Mouse (Mus musculus) neural tube, embryonic 12.5 days (tissue): ENCODE measurements at regions not wholly inside any gene's neighbourhood (a gene's known extent, or its start where the extent isn't known, plus 50 kb on each side); places are given as distances from the start of the nearest gene placed in this dataset.
A peak's percentile ranks its signal among the peaks of the same experiment; 100 is the strongest.

ENCODE experiments used
- ATAC-seq: fragments of 200-750 bp; cut with Nextera tagmentation; 2 replicates; pipeline ENCODE4 v1.8.0; 2017; ENCODE audit warnings: low read depth, mild to moderate bottlenecking, moderate TSS enrichment, moderate library complexity; ENCODE audit not compliant: low FRiP score
- H3K27ac ChIP-seq: fragments of 300-500 bp; sonication (generic); 2 replicates; pipeline ENCODE4 v1.5.1; 2016
- H3K27me3 ChIP-seq: fragments of 300-500 bp; sonication (generic); replicated peaks from 2 replicates; pipeline ENCODE4 v1.6.1; 2016; ENCODE audit warnings: mild to moderate bottlenecking
- H3K36me3 ChIP-seq: fragments of 300-500 bp; sonication (generic); 2 replicates; pipeline ENCODE4 v1.6.1; 2016; ENCODE audit warnings: mild to moderate bottlenecking
- H3K4me1 ChIP-seq: fragments of 300-500 bp; sonication (generic); 2 replicates; pipeline ENCODE4 v1.6.1; 2016
- H3K4me2 ChIP-seq: fragments of 300-500 bp; sonication (generic); replicated peaks from 2 replicates; pipeline ENCODE4 v1.6.1; 2016; ENCODE audit warnings: mild to moderate bottlenecking
- H3K4me3 ChIP-seq: fragments of 300-500 bp; sonication (generic); 2 replicates; pipeline ENCODE4 v1.5.1; 2016
- H3K9ac ChIP-seq: fragments of 300-500 bp; sonication (generic); 2 replicates; pipeline ENCODE4 v1.6.1; 2016; ENCODE audit warnings: mild to moderate bottlenecking
- H3K9me3 ChIP-seq: fragments of 300-500 bp; sonication (generic); 2 replicates; pipeline ENCODE4 v1.6.1; 2016; ENCODE audit warnings: mild to moderate bottlenecking
- WGBS: fragments of 180-500 bp; shearing (Covaris S2); methylation state at CpG from one replicate; pipeline ENCODE4 v1.1.7; 2016; 5-methylcytosine and 5-hydroxymethylcytosine counted together

DNA sequence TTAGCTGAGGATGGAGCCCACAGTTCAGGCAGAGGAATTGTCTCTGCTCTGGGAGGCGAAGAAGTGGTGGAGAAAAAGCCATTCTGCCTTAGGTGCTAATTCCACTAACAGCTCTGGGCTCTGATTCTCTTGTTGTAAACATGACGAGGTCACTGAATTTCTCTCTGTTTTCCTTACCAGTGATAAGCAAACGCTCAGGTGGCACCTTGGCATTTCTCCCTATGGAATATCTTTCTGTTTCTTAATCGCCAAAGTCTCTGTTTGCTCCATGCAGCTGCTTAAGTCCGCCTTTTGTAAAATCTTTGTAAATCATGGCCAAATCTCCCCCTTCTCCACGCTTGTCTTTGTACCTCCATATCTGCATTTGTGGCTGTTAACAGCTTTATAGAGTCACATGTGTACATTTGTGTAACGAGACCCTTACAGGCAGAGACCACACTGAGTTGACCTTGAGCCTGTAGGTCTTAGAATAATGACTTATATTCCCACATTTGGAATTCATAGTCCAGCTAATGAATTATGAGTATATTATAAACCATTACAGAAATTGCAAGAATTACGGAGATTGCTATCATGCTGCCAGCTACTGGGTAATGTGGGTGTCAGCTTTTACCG, 225.8 kb downstream of the Usp25 start:
- H3K4me3 ChIP-seq, result peak overlapping the region; percentile 24
- 41% methylated on average over 9 of the region's 9 CpGs for WGBS
- H3K4me2 ChIP-seq, result peak overlapping the region; percentile 52
- peak overlapping the region; percentile 39; the same call in 1 of the 2 replicates for H3K9ac ChIP-seq
- H3K4me1 ChIP-seq, result peaks cover 19% of the 10 kb centered on the region
- peak overlapping the region; percentile 76 for H3K27ac ChIP-seq
- no peaks in the 10 kb centered on the region for H3K36me3 ChIP-seq
- ATAC-seq, result no peak
- no peaks in the 10 kb centered on the region for H3K9me3 ChIP-seq
- H3K27me3 ChIP-seq, result no peaks in the 10 kb centered on the region

DNA sequence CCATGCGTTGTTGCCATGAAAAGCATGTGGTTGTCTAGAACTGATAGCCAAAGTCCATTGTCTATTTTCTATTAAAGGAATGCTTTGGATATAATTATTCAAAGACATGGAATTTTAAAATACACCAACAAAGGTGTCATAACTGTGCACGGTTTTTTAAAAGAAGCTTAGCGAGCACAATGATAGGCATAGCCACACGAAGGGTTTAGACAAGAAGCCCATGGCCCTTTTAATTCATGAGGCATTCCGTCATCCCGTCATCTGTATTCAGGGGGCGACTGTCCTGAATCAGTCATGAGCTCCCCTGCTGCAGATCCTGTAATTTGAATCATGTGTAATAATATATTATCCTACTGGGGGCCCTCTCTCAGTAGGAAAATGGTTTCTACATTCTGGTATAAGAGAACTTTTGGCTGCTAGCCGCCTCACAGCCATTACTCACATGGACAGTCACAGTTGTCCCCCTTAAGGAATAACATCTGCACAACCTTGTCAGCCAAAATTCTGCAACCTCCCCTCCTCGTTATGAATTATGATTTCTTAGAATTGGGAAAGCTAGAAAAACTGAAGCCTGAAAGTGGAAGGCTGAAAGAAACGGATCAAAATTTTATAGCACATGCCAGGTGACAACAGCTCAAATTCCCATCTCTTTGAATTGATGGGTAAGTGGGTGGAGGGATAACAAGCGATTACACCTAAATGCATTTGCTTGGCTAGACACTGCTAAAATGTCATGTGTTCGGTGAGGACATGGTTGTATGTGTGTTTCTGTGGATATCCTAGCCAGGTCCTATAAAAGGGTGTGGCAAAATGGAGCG, 225.1 kb downstream of the Usp25 start:
- Histone ChIP-seq H3K4me3 (peak overlapping the region; percentile 24), H3K9me3 (no peaks in the 10 kb centered on the region), H3K36me3 (no peaks in the 10 kb centered on the region), H3K9ac (peak overlapping the region; percentile 46; the same call in 1 of the 2 replicates), H3K4me2 (peak overlapping the region; percentile 52), H3K27ac (peak overlapping the region; percentile 76), H3K4me1 (peaks cover 19% of the 10 kb centered on the region), H3K27me3 (no peaks in the 10 kb centered on the region)
- ATAC-seq, result peak; percentile 23
- 25% methylated on average over 13 of the region's 13 CpGs for WGBS

DNA sequence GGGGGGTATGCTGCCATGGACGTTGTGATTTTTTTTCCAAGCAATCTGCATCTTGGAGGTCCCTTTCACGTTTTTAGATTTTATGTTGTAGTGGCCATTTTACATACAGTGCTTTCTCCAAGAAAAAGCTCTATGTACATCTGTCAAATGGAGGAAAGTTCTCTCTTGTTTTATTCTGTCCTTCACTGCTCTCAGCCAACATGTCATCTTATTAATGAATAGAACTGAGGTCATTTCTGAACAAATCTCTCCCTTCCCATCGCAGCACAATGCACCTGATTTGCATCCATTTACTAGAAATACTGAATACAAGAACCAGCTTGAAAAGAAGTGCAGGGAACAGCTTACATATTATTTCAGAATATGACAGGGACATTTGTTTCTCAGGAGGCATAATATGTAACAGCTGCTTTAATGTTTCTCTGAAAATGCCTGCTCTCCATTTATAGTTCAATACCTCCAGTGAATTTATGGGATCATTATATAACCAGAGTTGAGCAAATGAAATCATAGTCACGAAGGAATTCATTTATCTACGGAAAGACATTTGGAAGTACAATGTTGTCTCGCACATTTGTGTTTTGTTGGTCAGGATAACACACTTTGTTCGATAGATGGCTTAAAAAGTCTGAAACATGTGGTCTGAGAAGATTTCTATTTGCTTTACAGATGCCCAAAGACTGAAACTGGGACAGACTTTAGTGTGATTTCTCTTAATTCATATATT, 224.3 kb downstream of the Usp25 start:
- Histone ChIP-seq H3K9ac (peak overlapping the region; percentile 46), H3K9me3 (no peaks in the 10 kb centered on the region), H3K4me1 (peaks cover 19% of the 10 kb centered on the region), H3K27ac (peak overlapping the region; percentile 76), H3K4me3 (peak overlapping the region; percentile 24), H3K36me3 (no peaks in the 10 kb centered on the region), H3K27me3 (no peaks in the 10 kb centered on the region), H3K4me2 (peak overlapping the region; percentile 52)
- 41% methylated on average over 7 of the region's 7 CpGs for WGBS
- no peak for ATAC-seq

DNA sequence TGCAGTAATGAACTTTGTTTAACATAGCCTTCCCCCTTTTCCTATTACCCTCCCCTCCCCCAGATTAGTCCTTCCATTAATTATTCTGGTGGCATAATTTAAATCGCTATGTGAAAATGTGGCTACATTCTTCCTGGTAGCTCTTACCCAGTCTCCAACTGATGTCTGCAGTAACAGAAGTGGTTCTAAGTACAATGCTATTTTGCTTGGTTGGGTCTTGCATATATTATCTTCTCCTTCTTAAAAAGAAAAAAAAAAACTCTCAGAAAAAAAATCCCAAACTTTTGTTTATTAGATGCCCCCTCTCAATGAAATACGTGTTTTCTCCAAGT, 223.7 kb downstream of the Usp25 start:
- peak overlapping the region; percentile 46 for H3K9ac ChIP-seq
- 43% methylated on average over 2 of the region's 2 CpGs for WGBS

DNA sequence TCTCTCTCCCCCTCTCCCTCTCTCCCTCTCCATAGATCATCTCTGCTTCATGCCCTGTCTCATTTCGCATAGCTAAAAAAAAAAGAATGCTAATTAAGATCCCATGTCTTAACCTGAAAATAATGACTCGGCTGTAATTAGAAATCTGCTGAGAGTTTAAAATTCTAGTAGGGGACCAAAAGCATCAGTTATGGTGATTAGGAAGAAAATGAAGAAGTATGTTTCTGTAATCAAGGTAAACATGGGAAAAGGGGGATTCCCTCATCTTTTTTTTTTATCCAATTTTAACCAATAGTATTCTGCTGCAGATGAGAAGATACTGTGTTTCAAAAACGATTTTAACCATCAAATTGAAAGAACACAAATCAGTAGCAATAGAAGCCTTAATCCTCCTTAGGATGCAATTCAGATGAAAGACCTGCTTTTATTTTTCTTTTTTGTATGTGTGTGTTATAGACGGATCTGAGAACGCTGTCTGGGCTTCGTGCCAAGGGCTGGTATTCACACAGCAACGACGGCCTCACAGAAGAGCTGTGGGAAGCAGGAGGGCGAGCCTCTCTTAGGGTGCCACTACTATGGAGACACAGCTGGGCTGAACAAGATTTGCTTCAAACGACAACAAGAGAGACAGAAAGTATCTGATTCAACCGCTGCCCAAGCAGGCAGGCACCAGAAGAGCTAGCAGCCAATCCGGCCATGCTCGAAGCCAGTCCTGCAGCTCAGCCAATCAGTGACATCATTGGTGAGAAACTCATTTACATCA, 223.2 kb downstream of the Usp25 start:
- Histone ChIP-seq H3K9me3 (no peaks in the 10 kb centered on the region), H3K36me3 (no peaks in the 10 kb centered on the region), H3K4me3 (peak overlapping the region; percentile 21), H3K9ac (peak overlapping the region; percentile 46), H3K4me1 (peaks cover 19% of the 10 kb centered on the region), H3K4me2 (peak overlapping the region; percentile 52), H3K27me3 (no peaks in the 10 kb centered on the region), H3K27ac (peak overlapping the region; percentile 76)
- peak; percentile 85 for ATAC-seq
- 20% methylated on average over 13 of the region's 13 CpGs for WGBS

More for the DNA sequence above, 223.7 kb downstream of the Usp25 start:
- Histone ChIP-seq H3K27me3 (no peaks in the 10 kb centered on the region), H3K4me2 (peak overlapping the region; percentile 52), H3K9me3 (no peaks in the 10 kb centered on the region), H3K4me3 (0 out of 2 replicates have a peak overlapping the region, but pooled peaks have one; percentile 24), H3K4me1 (peaks cover 19% of the 10 kb centered on the region), H3K36me3 (no peaks in the 10 kb centered on the region), H3K27ac (peak overlapping the region; percentile 76)
- no peak; the same call in 1 of the 2 replicates for ATAC-seq

DNA sequence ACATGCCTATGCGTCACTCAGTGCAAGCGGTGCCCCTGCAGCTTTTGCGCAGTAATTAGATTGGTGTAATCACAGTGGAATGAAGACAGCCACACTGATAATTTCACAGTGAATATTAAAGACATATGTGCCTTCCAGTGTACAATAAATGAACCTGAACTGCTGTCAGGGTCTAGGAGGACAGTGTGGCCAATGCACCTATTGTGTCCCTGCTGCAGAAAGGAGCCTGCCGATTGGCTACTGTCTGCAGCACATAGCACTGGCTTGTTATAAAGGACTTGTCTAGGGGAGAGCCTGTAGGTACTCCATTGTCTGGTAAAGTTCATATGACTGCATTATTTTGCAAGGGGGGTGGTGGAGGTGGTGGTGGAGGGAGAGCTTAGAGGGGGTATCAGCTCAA, 222.5 kb downstream of the Usp25 start:
- H3K4me1 ChIP-seq, result peaks cover 16% of the 10 kb centered on the region
- H3K36me3 ChIP-seq, result no peaks in the 10 kb centered on the region
- 46% methylated on average over 4 of the region's 4 CpGs for WGBS
- peak overlapping the region; percentile 72 for H3K27ac ChIP-seq
- no peaks in the 10 kb centered on the region for H3K9me3 ChIP-seq
- ATAC-seq, result peak; percentile 82
- H3K27me3 ChIP-seq, result no peaks in the 10 kb centered on the region
- peak overlapping the region; percentile 46; the same call in 1 of the 2 replicates for H3K9ac ChIP-seq
- peak overlapping the region; percentile 15; the same call in 1 of the 2 replicates for H3K4me3 ChIP-seq
- H3K4me2 ChIP-seq, result peak overlapping the region; percentile 52

DNA sequence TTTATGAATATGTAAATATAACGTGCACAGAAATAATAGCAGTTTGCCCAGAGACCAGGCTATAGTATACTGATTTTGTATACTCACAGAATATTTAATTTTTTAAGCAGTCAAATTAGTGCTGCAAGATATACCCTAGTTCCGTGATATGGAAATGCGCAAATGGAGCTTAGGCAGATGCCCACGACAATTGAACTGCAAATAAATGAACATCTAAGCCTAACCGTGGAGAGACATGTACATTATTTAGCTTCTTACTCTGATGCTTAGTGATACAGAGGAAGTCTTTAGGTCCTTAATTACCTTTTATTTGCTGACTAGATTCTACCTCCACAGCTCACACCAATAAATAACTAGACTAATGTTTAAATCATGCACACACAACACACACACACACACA, 221.9 kb downstream of the Usp25 start:
- Histone ChIP-seq H3K4me2 (peak overlapping the region; percentile 52), H3K9ac (peak overlapping the region; percentile 29; the same call in 1 of the 2 replicates), H3K36me3 (no peaks in the 10 kb centered on the region), H3K27ac (peak overlapping the region; percentile 72), H3K9me3 (no peaks in the 10 kb centered on the region), H3K27me3 (no peaks in the 10 kb centered on the region), H3K4me3 (no peak overlapping the region), H3K4me1 (peaks cover 13% of the 10 kb centered on the region; the same call in 1 of the 2 replicates)
- 61% methylated on average over 5 of the region's 5 CpGs for WGBS
- ATAC-seq, result no peak; the same call in 1 of the 2 replicates
